Mouse (Mus musculus) testis, postnatal 10 days (tissue): ENCODE measurements around the gene Rpl11.

Experiments
- DNase-seq: peaks from one replicate; pipeline ENCODE4 v3.0.0; 2021; ENCODE audit warnings: low spot score

Rpl11 gene

GRCm38 (mm10) chr4:136027416-136028131, 25.7 kb downstream of the Rpl11 start:
- DNase-seq: no peak

DNA sequence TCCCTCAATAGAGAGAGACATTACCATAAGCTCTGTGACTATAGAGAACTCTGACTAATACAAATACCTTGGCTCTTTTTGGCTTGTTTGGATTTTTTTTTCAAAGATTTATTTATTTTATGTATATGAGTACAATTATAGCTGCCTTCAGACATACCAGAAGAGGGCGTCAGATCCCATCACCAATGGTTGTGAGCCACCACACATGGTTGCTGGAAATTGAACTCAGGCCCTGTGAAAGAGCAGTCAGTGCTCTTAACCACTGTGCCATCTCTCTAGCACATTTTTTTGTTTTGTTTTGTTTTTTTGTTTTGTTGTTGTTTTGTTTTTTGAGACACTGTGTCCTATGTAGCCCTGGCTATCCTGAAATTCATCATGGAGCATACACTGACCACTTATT, 27.9 kb downstream of the Rpl11 start:
- DNase-seq: no peak

DNA sequence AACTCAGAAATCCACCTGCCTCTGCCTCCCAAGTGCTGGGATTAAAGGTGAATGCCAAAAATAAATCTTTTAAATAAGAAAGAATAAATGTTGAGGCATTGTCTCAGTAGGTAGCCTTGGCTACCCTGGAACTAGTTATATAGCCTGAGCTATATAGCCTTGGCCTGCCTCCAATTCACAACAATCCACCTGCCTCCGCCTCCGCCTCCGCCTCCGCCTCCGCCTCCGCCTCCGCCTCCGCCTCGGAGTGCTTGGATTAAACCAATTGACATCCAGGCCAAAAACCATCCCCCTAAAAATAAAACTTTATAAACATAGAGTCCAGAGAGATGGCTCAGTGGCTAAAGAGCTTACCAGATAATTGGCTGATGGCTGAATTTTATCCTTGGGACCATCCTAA, 30.3 kb downstream of the Rpl11 start:
- DNase-seq: no peak

- peak; percentile 100 for DNase-seq
Measured at GRCm38 (mm10) chr4:136021549-136022047, 31.6 kb downstream of the Rpl11 start, which contains the start of gene Eloa. Gene Eloa, minus strand, starts transcription at chr4:136021763.

GRCm38 (mm10) chr4:136020743-136021548, 32.3 kb downstream of the Rpl11 start:
- no peak for DNase-seq

- DNase-seq: no peak
Measured at GRCm38 (mm10) chr4:136016059-136016602, 37.1 kb downstream of the Rpl11 start.

DNA sequence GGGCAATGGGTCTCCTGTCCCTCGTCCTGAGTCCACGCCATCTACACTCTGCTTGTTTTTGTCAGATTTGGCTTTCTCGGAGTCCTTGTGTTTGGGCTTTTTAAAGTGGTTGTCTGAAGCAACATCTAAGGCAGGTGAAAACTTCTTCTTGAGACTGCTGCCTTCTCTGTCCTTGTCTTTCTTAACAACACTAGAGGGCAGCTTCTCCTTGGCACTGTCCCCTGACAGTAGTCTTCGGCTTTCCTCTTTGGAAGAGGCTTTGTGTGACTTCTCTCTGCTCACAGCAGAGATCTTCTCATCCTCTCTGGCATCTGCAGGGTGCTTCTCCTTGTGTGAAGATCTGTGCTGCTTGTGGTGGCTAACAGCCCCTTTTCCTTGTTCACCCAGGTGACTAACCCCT, 42.6 kb downstream of the Rpl11 start:
- DNase-seq: no peak

DNA sequence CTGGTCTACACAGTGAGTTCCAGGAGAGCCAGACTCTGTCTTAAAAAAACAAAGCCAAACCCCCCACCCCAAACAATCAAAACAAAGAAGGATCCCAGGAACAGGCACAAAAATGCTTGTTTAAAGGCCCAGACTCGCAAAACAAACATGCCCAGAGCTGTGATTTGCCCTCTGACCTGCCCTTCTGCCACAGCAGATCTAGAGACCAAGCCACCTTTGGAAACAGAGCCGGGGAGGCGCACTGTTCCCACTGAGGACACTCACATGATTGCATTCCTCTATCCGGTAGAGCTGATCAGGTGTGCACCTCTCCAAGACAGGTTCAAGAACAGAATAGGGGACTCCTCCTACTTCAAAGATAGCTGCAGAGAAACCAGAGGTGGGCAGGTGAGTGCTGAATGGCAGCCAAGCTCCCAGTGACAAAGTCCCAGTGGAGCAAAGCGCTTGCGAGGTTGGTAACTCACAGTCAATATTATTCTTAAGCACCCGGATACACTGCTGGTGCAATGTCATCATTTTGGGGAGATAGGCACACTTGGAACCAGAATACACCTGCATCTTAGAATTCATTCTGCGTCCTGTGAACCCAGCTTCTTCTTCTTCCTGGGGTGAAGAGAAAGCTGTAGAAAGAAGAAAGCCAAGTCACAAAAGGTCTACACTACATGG, 44.3 kb downstream of the Rpl11 start:
- no peak for DNase-seq

DNA sequence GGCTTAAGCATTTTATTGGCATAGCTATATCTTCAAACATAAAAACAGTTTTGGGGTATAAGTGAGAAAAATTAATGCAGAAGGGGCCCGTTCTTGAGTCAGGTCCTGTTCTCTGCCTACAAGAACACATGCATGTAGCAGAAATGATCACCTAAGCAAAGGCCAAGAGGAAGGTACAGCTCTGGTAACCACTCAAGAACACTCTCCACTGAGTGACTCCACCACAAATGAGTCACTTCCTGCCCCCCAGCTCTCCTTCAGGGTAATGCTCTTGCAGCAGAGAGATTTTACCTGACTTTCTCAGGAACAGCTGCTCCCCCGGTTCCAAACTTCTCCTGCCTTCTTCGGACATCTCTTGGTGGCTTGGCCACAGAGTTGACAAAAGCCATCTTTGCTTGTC, 46.4 kb downstream of the Rpl11 start:
- no peak for DNase-seq

DNA sequence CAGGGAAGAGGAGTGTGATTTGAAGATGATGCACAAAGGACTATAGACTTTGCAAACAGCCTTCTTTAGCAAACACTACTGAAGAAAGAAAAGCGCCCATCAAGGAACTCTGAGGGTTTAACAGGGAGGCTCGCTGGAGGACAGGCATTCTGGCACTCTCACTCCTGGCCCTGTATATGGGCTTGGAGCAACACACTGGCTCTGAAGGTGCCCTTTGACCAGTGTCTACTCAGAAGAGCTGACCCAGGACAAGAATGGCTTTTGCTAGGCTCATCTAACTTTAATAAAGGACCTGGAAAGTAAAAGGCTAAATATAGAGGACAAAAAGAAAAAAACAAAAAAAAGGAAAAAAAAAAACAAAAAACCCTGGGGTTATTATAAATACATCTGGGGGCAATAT, 48.3 kb downstream of the Rpl11 start:
- no peak for DNase-seq

- no peak for DNase-seq
Measured at GRCm38 (mm10) chr4:136004107-136004675, 49.0 kb downstream of the Rpl11 start.

DNA sequence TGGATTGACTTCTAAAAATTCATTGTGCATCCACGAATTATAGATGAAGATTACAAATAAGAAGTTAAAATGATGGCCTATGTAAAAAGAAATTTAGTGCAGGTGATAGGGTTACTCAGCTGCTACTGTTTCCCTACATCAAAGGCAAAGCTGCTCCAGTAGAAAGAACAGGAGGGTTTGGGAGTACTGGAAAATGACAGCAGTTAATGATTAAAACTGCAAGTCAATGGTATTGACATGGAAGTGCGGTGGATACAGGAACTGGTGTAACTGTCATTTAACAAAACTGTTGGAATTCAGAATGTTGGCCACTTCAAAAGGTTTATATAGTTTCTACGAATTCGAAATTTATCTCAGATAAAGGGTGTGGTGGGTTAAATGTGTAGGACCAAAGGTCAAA, 58.1 kb downstream of the Rpl11 start:
- DNase-seq: no peak

DNA sequence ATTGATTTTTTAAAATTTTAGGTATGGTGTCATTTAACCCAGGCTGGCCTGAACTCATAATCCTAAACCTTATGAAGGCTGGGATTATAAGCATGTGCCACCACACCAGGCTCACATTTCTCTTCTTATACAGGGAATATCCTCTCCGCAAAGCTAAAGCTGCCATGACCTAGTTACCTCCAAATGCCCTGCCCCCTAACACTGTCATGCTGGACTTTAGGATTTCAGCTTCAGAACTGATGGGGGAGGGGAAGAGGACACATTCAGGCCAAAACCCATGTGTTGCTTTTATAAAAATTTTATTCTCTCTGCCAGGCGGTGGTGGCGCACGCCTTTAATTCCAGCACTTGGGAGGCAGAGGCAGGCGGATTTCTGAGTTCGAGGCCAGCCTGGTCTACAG, 59.3 kb downstream of the Rpl11 start:
- DNase-seq: no peak

- DNase-seq: no peak
Measured at GRCm38 (mm10) chr4:135987714-135988113, 65.5 kb downstream of the Rpl11 start.

- peak; percentile 94 for DNase-seq
Measured at GRCm38 (mm10) chr4:135986943-135987710, 66.1 kb downstream of the Rpl11 start, which contains the start of gene Pithd1. Gene Pithd1, minus strand, starts transcription at chr4:135987264.

DNA sequence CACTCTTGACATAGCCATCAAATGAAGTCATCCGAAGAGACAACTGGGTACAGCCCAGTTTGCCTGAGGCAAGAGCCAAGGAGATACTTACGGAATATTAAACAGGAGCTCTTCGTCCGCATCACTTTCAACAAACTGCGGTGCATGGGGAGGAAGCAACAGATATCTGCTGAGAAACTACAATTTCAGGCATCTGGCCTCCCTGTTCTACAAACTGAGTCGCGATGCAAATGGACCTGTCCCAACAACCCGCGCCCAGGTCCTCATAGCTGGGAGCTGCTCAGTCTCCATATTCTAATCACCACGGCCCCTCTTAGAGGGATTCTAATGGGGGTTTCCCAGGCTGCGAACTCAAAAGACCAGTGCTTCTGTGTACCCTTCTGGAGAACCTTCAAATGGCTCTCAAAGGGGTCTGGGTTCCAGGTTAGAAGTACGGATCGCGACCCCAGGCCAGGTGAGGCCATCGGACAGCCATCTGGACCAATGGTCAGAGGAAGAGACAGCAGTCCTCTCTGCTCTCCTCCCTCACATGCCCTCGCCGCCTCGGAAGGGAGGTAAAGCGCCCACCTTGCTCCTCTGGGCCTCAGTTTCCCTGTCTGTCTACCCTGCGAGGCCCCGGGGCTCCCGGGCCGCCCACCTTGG, 66.8 kb downstream of the Rpl11 start:
- no peak for DNase-seq

DNA sequence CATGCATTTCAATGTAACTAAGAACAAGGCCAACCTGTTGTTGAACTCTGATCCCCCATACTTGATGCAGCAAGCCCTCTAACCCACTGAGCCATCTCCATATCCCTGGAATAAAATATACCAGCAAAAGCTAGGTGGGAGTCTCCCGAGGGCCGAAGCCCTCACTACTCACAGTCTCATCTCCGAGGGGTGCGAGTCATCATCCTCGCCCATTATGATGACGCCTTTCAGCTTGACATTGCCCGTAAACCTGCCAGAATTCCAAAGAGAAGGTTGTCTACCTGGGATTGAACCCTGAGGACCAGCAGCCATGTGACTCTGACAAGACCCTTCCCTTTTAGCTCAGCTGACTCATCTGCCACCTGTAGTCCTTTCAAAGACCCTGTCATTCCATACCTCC, 67.5 kb downstream of the Rpl11 start:
- DNase-seq: no peak

- no peak for DNase-seq
Measured at GRCm38 (mm10) chr4:135985193-135985592, 68.0 kb downstream of the Rpl11 start.

DNA sequence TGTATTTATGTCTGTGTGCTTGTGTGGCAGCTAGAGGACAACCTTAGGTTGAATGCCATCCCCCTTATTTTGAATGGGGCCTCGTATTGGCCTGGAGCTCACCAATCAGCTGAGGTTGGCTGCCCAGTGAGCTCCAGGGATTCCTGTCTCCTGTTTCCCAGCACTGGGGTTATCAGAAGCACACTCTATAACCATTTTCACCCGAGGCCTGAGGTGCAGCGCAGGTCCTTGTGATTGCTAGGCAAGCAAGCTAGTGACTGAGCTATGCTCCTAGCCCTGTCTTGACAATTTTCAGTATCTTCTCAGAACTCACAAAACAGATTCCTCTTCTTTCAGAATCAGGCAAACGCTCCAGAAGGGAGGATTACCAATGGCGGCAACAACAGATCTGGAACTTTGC, 68.7 kb downstream of the Rpl11 start:
- no peak for DNase-seq

DNA sequence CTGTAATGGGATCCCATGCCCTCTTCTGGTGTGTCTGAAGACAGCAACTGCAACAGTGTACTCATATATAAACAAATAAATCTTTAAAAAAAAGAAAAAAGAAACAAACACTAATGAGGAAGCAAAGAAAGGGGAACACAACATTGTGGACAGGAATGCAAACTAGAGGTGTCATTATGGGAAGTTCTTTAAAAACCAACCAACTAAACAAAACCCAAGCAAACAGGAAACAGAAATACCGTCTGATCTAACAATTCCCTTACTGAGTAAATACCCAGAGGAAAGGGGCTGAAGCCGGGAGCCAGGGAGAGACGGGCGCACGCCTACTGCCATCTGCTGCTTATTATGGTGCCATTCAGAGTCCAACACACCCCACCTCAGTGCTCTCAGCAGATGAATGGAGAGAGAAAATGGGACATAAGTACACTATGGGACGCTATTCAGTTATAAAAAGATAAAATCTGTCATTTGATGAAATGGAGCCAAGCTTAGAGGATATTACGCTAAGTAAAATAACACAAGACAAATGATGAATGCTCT, 71.6 kb downstream of the Rpl11 start:
- DNase-seq: no peak
